Mouse (Mus musculus) midbrain, embryonic 16.5 days (tissue): ENCODE measurements at regions not wholly inside any gene's neighbourhood (a gene's known extent, or its start where the extent isn't known, plus 50 kb on each side); places are given as distances from the start of the nearest gene placed in this dataset.

Source experiments
- ATAC-seq: fragments of 200-750 bp; cut with Nextera tagmentation; 2 replicates; pipeline ENCODE4 v1.8.0; 2017; ENCODE audit warnings: moderate TSS enrichment
- H3K27ac ChIP-seq: fragments of 300-500 bp; sonication (generic); 2 replicates; pipeline ENCODE4 v1.5.1; 2014; ENCODE audit warnings: mild to moderate bottlenecking, low read length, mixed read lengths
- H3K27me3 ChIP-seq: fragments of 300-500 bp; sonication (generic); 2 replicates; pipeline ENCODE4 v1.6.1; 2014; ENCODE audit warnings: low read depth, low read length, mixed read lengths; ENCODE audit not compliant: control insufficient read depth, insufficient read depth
- H3K36me3 ChIP-seq: fragments of 300-500 bp; sonication (generic); 2 replicates; pipeline ENCODE4 v1.6.1; 2014; ENCODE audit warnings: mild to moderate bottlenecking, low read length, moderate library complexity, mixed read lengths; ENCODE audit not compliant: control insufficient read depth, insufficient read depth
- H3K4me1 ChIP-seq: fragments of 300-500 bp; sonication (generic); 2 replicates; pipeline ENCODE4 v1.6.1; 2014; ENCODE audit warnings: mild to moderate bottlenecking, low read length, mixed read lengths; ENCODE audit not compliant: control insufficient read depth, insufficient read depth
- H3K4me2 ChIP-seq: fragments of 300-500 bp; sonication (generic); 2 replicates; pipeline ENCODE4 v1.6.1; 2014; ENCODE audit warnings: mild to moderate bottlenecking, low read length, mixed read lengths
- H3K4me3 ChIP-seq: fragments of 300-500 bp; sonication (generic); 2 replicates; pipeline ENCODE4 v1.5.1; 2014; ENCODE audit warnings: low read depth, mild to moderate bottlenecking, low read length, moderate library complexity, mixed read lengths
- H3K9ac ChIP-seq: fragments of 300-500 bp; sonication (generic); 2 replicates; pipeline ENCODE4 v1.6.1; 2014; ENCODE audit warnings: low read depth, low read length, mixed read lengths
- H3K9me3 ChIP-seq: fragments of 300-500 bp; sonication (generic); replicated peaks from 2 replicates; pipeline ENCODE4 v1.6.1; 2014; ENCODE audit warnings: mild to moderate bottlenecking, low read length, mixed read lengths; ENCODE audit not compliant: control insufficient read depth, poor library complexity, severe bottlenecking
- WGBS: fragments of 180-500 bp; shearing (Covaris S2); extraction: QIAGEN DNeasy Blood & Tissue Kit; methylation state at CpG from one replicate; pipeline ENCODE4 v1.1.7; 2014; 5-methylcytosine and 5-hydroxymethylcytosine counted together

DNA sequence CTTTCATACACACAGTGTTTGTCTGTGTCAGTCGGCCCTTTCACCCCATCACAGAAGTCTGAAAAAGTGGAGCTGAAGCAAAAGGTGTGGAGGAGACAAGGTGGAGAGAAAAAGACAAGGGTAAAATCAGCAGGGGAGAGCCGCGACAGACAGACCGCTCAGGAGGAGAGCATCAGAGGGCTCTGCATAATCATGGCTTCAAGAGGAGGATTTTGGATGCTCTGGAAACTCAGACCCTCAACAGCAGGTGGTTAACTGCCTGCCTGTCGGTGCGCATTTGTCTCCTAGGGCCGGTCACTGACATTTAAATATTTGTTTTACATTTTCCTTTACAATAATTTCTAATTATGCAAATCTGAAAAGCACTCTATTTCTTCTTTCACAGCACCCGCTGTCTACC is 100.6 kb upstream of the Zfp42 start:
- 0 out of 2 replicates have a peak, but pooled peaks cover 4% of the 10 kb centered on the region for H3K4me1 ChIP-seq
- no peak overlapping the region; the same call in 1 of the 2 replicates for H3K9ac ChIP-seq
- ATAC-seq: peak; percentile 45; the same call in 1 of the 2 replicates
- no peaks in the 10 kb centered on the region for H3K27me3 ChIP-seq
- WGBS: 8% methylated on average over 8 of the region's 8 CpGs
- no peak overlapping the region for H3K27ac ChIP-seq
- peak overlapping the region; percentile 31 for H3K4me2 ChIP-seq
- H3K36me3 ChIP-seq: no peaks in the 10 kb centered on the region
- no peaks in the 10 kb centered on the region for H3K9me3 ChIP-seq
- H3K4me3 ChIP-seq: no peak overlapping the region

DNA sequence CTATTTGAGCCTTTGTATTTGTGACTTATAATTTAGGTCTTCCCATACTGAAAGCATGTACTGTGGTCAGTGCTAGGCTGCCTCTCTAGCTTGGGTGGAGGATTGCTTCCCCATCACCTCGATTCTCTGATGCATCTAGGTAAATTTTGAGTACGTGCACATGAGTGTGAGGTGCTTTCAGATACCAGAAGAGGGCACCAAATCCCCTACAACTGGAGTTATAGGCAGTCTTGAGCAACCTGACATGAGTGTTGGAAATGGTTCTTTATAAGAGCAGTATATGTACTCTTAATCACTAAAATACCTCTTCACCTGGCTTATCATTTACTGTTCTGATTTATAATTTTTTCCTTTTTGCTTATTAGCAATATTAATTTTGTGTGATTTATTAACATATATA is 86.3 kb upstream of the Zfp42 start:
- Histone ChIP-seq H3K9ac (no peak overlapping the region), H3K9me3 (peaks cover 3% of the 10 kb centered on the region; the same call in 1 of the 2 replicates), H3K4me3 (no peak overlapping the region), H3K4me1 (no peaks in the 10 kb centered on the region), H3K27me3 (no peaks in the 10 kb centered on the region), H3K4me2 (no peak overlapping the region), H3K36me3 (no peaks in the 10 kb centered on the region), H3K27ac (no peak overlapping the region)
- ATAC-seq: no peak
- WGBS: 91% methylated on average over 2 of the region's 2 CpGs

DNA sequence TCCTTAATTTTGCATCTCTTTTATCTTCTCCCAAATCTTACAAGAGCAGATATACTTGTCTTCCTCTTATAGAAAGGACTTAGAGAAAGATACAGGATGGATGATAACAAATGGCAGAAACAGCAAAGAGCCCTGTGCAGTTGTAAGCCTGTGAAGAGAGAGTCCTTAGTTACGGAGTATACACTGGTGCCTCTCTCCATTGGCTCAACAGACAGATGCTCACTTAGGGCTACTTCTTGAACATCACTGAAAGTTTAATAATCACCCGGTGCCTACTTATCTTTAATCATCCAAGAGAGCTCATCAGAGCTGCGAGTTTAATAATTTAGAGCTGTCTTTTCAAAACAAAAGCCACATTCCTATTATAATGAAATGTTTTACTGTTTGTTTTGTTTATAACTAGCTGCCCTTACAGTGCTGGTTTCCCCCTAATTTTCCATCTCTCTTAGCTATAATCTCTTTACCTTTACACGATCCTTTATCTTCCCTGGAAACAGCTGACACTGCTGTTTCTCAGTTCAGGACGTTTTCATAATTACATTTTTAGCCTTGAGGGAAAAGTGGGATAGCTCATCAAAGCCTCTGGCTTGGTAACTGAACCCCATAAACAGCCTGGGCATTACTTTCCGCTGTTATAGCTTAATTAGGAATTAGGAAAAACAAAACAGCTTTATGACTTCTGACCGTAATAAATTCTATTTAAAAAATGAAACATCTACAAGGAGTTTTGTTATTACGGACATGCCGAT is 83.8 kb upstream of the Zfp42 start:
- no peak for ATAC-seq
- no peaks in the 10 kb centered on the region for H3K27me3 ChIP-seq
- no peaks in the 10 kb centered on the region for H3K36me3 ChIP-seq
- peaks cover 3% of the 10 kb centered on the region; the same call in 1 of the 2 replicates for H3K9me3 ChIP-seq
- H3K4me3 ChIP-seq: no peak overlapping the region
- H3K9ac ChIP-seq: no peak overlapping the region
- H3K4me1 ChIP-seq: no peaks in the 10 kb centered on the region
- no peak overlapping the region for H3K4me2 ChIP-seq
- H3K27ac ChIP-seq: no peak overlapping the region
- 70% methylated on average over 9 of the region's 9 CpGs for WGBS
